Mouse (Mus musculus) forebrain, embryonic 14.5 days (tissue): ENCODE data around the gene Il6. TPM values are rescaled to one million over a fixed set of nuclear protein-coding genes. Genes with fewer than 3 reads are reported as not detected.
A peak's percentile ranks its signal among the peaks of the same experiment; 100 is the strongest.

Experiments used
- ATAC-seq: fragments of 200-750 bp; cut with Nextera tagmentation; 2 replicates; pipeline ENCODE4 v1.8.0; 2017; ENCODE audit warnings: mild to moderate bottlenecking, moderate library complexity
- DNase-seq: peaks from one replicate; pipeline ENCODE4 v3.0.0-alpha.2; 2015; ENCODE audit warnings: low spot score
- H3K27ac ChIP-seq: fragments of 300-500 bp; sonication (generic); 2 replicates; pipeline ENCODE4 v1.5.1; 2014; ENCODE audit warnings: low read depth, mild to moderate bottlenecking, control low read depth, low read length, moderate library complexity
- H3K27me3 ChIP-seq: fragments of 300-500 bp; sonication (generic); replicated peaks from 2 replicates; pipeline ENCODE4 v1.6.1; 2014; ENCODE audit warnings: low read length, control low read depth, mixed read lengths; ENCODE audit not compliant: control insufficient read depth, insufficient read depth
- H3K36me3 ChIP-seq: fragments of 300-500 bp; sonication (generic); 2 replicates; pipeline ENCODE4 v1.6.1; 2014; ENCODE audit warnings: low read length, control low read depth; ENCODE audit not compliant: control insufficient read depth, insufficient read depth
- H3K4me1 ChIP-seq: fragments of 300-500 bp; sonication (generic); 2 replicates; pipeline ENCODE4 v1.6.1; 2014; ENCODE audit warnings: antibody characterized with exemption, low read length, control low read depth; ENCODE audit not compliant: control insufficient read depth, insufficient read depth
- H3K4me2 ChIP-seq: fragments of 300-500 bp; sonication (generic); 2 replicates; pipeline ENCODE4 v1.6.1; 2014; ENCODE audit warnings: mild to moderate bottlenecking, control low read depth, low read length
- H3K4me3 ChIP-seq: fragments of 300-500 bp; sonication (generic); 2 replicates; pipeline ENCODE4 v1.5.1; 2014; ENCODE audit warnings: low read depth, low read length, control low read depth
- H3K9ac ChIP-seq: fragments of 300-500 bp; sonication (generic); 2 replicates; pipeline ENCODE4 v1.6.1; 2014; ENCODE audit warnings: mild to moderate bottlenecking, low read length, control low read depth, moderate library complexity
- H3K9me3 ChIP-seq: fragments of 300-500 bp; sonication (generic); replicated peaks from 2 replicates; pipeline ENCODE4 v1.6.1; 2016; ENCODE audit warnings: low read length, control low read depth, mixed read lengths; ENCODE audit not compliant: control insufficient read depth
- WGBS: fragments of 180-500 bp; shearing (Covaris S2); extraction: QIAGEN DNeasy Blood & Tissue Kit; methylation state at CpG from one replicate; pipeline ENCODE4 v1.1.7; 2014; 5-methylcytosine and 5-hydroxymethylcytosine counted together
- polyA plus RNA-seq: library from polyadenylated mRNA; unstranded; fragments of >200 nt; fragmentation: Nextera tagmentation; extraction: Ambion mirVana; gene quantifications from 2 replicates; pipeline ENCODE4 v1.2.1, GENCODE M21; 2014

Gene Il6
- polyA plus RNA-seq, result not detected in 2 replicates

GRCm38 (mm10) chr5:30012726-30013503, at the start of gene Il6:
TSS of gene Il6 (plus strand) at chr5:30013114.
- WGBS, result 47% methylated on average over 16 of the region's 16 CpGs
- no peak within 1 kb of the TSS for H3K9ac ChIP-seq
- ATAC-seq, result peak; percentile 89
- H3K9me3 ChIP-seq, result no peaks in the 10 kb centered on the region
- H3K27ac ChIP-seq, result no peak within 1 kb of the TSS
- no peaks in the 10 kb centered on the region for H3K27me3 ChIP-seq
- H3K36me3 ChIP-seq, result no peaks in the 10 kb centered on the region
- no peaks in the 10 kb centered on the region for H3K4me1 ChIP-seq
- H3K4me2 ChIP-seq, result peak within 1 kb of the TSS; percentile 23; the same call in 1 of the 2 replicates
- DNase-seq, result peak; percentile 88
- no peak within 1 kb of the TSS for H3K4me3 ChIP-seq

- DNase-seq (no peak), ATAC-seq (no peak)
- Histone ChIP-seq H3K9me3 (no peaks in the 10 kb centered on the region), H3K4me3 (no peak overlapping the region), H3K4me2 (no peak overlapping the region), H3K4me1 (no peaks in the 10 kb centered on the region), H3K27me3 (no peaks in the 10 kb centered on the region), H3K9ac (no peak overlapping the region), H3K36me3 (no peaks in the 10 kb centered on the region), H3K27ac (no peak overlapping the region)
- WGBS, result 87% methylated on average over 1 of the region's 1 CpGs
Measured at GRCm38 (mm10) chr5:29963488-29963887, 49.4 kb upstream of the Il6 start.

GRCm38 (mm10) chr5:29970212-29970611, 42.7 kb upstream of the Il6 start:
- no peak overlapping the region for H3K4me2 ChIP-seq
- ATAC-seq (no peak), DNase-seq (no peak)
- no peak overlapping the region for H3K4me3 ChIP-seq
- H3K36me3 ChIP-seq, result no peaks in the 10 kb centered on the region
- H3K9ac ChIP-seq, result no peak overlapping the region
- H3K9me3 ChIP-seq, result no peaks in the 10 kb centered on the region
- no peak overlapping the region for H3K27ac ChIP-seq
- H3K4me1 ChIP-seq, result no peaks in the 10 kb centered on the region
- WGBS, result 97% methylated on average over 1 of the region's 1 CpGs
- no peaks in the 10 kb centered on the region for H3K27me3 ChIP-seq

GRCm38 (mm10) chr5:29972796-29973195, 40.1 kb upstream of the Il6 start:
- Histone ChIP-seq H3K9me3 (no peaks in the 10 kb centered on the region), H3K4me3 (no peak overlapping the region), H3K27ac (no peak overlapping the region), H3K4me1 (no peaks in the 10 kb centered on the region), H3K9ac (no peak overlapping the region), H3K4me2 (no peak overlapping the region), H3K27me3 (no peaks in the 10 kb centered on the region), H3K36me3 (no peaks in the 10 kb centered on the region)
- no peak for DNase-seq
- ATAC-seq, result no peak
- 87% methylated on average over 5 of the region's 5 CpGs for WGBS

- no peak for ATAC-seq
- Histone ChIP-seq H3K36me3 (no peaks in the 10 kb centered on the region), H3K9ac (no peak overlapping the region), H3K9me3 (no peaks in the 10 kb centered on the region), H3K4me1 (no peaks in the 10 kb centered on the region), H3K27ac (no peak overlapping the region), H3K4me3 (no peak overlapping the region), H3K27me3 (no peaks in the 10 kb centered on the region), H3K4me2 (no peak overlapping the region)
- no peak for DNase-seq
- WGBS, result 77% methylated on average over 1 of the region's 1 CpGs
Measured at GRCm38 (mm10) chr5:29973533-29973932, 39.4 kb upstream of the Il6 start.

GRCm38 (mm10) chr5:29974115-29974514, 38.8 kb upstream of the Il6 start:
- ATAC-seq (no peak), DNase-seq (no peak)
- Histone ChIP-seq H3K4me1 (no peaks in the 10 kb centered on the region), H3K9ac (no peak overlapping the region), H3K27ac (no peak overlapping the region), H3K9me3 (no peaks in the 10 kb centered on the region), H3K4me2 (no peak overlapping the region), H3K27me3 (no peaks in the 10 kb centered on the region), H3K36me3 (no peaks in the 10 kb centered on the region), H3K4me3 (no peak overlapping the region)

- DNase-seq (no peak), ATAC-seq (no peak)
- no peaks in the 10 kb centered on the region for H3K36me3 ChIP-seq
- no peaks in the 10 kb centered on the region for H3K4me1 ChIP-seq
- H3K27ac ChIP-seq, result no peak overlapping the region
- no peaks in the 10 kb centered on the region for H3K27me3 ChIP-seq
- WGBS, result 97% methylated on average over 1 of the region's 1 CpGs
- no peak overlapping the region for H3K9ac ChIP-seq
- no peaks in the 10 kb centered on the region for H3K9me3 ChIP-seq
- no peak overlapping the region for H3K4me3 ChIP-seq
- H3K4me2 ChIP-seq, result no peak overlapping the region
Measured at GRCm38 (mm10) chr5:29993583-29993982, 19.3 kb upstream of the Il6 start.

GRCm38 (mm10) chr5:29994344-29994743, 18.6 kb upstream of the Il6 start:
- Histone ChIP-seq H3K27ac (no peak overlapping the region), H3K4me3 (no peak overlapping the region), H3K36me3 (no peaks in the 10 kb centered on the region), H3K27me3 (no peaks in the 10 kb centered on the region), H3K4me1 (no peaks in the 10 kb centered on the region), H3K9me3 (no peaks in the 10 kb centered on the region), H3K4me2 (no peak overlapping the region), H3K9ac (no peak overlapping the region)
- ATAC-seq (no peak), DNase-seq (no peak)
- WGBS, result 93% methylated on average over 1 of the region's 1 CpGs

- 93% methylated on average over 1 of the region's 1 CpGs for WGBS
- Histone ChIP-seq H3K36me3 (no peaks in the 10 kb centered on the region), H3K9ac (no peak overlapping the region), H3K4me3 (no peak overlapping the region), H3K4me1 (no peaks in the 10 kb centered on the region), H3K27me3 (no peaks in the 10 kb centered on the region), H3K9me3 (no peaks in the 10 kb centered on the region), H3K4me2 (no peak overlapping the region), H3K27ac (no peak overlapping the region)
- no peak for ATAC-seq
- no peak for DNase-seq
Measured at GRCm38 (mm10) chr5:29997351-29997750, 15.6 kb upstream of the Il6 start.
